Mouse (Mus musculus): Measurements from ENCODE around the gene Pgghg.

The Pgghg gene

DNA sequence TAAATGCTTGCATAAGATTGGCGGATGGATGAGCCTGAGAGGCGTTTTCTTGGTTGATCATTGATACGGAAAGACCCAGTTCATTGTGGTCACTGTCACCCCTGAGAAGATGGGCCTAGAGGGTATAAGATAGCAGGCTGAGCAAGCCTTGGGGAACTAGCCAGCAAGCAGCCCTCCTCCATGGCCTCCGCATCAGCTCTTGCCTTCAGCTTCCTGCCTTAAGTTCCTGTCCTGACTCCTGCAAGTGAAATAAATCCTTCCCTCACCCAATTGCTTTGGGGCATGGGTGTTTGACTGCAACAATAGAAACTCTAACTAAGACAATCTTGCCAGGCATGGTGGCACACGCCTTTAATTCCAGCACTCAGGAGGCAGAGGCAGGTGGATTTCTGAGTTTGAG lies 18.8 kb downstream of the Pgghg start:
- no peak for TF ChIP-seq GATA4 (IDR thresholded peaks at IDR 0.05; ENCODE audit: insufficient replicate concordance, low read length)

- TF ChIP-seq GATA4 (IDR thresholded peaks at IDR 0.05; ENCODE audit: insufficient replicate concordance, low read length): no peak
Observed at GRCm38 (mm10) chr7:140961416-140961815, 20.2 kb downstream of the Pgghg start.

DNA sequence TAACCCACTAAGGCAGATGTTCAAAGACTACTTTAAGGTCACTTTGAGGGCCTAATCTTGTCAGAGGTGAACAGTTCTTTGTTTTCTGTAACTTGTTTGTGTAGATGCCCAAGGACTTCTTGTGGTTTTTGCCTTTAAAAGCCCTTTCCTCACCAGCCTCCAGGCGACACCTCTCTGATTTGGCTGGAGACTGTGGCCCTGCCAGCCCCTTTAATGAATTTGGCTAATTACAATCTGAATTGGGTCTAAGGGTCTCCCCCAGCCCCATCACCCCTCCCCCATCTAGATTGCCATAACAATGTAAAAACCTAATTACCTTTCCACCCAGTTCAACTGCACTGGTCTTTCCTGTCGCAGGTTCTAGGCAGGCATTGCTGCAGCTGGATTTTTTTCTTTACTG lies 21.5 kb downstream of the Pgghg start:
- TF ChIP-seq GATA4 (IDR thresholded peaks at IDR 0.05; ENCODE audit: insufficient replicate concordance, low read length): no peak

- TF ChIP-seq GATA4 (IDR thresholded peaks at IDR 0.05; ENCODE audit: insufficient replicate concordance, low read length): no peak
Observed at GRCm38 (mm10) chr7:140966921-140967320, 25.7 kb downstream of the Pgghg start, which contains the start of gene Ifitm1. TSS of gene Ifitm1 (plus strand) at chr7:140967221.

DNA sequence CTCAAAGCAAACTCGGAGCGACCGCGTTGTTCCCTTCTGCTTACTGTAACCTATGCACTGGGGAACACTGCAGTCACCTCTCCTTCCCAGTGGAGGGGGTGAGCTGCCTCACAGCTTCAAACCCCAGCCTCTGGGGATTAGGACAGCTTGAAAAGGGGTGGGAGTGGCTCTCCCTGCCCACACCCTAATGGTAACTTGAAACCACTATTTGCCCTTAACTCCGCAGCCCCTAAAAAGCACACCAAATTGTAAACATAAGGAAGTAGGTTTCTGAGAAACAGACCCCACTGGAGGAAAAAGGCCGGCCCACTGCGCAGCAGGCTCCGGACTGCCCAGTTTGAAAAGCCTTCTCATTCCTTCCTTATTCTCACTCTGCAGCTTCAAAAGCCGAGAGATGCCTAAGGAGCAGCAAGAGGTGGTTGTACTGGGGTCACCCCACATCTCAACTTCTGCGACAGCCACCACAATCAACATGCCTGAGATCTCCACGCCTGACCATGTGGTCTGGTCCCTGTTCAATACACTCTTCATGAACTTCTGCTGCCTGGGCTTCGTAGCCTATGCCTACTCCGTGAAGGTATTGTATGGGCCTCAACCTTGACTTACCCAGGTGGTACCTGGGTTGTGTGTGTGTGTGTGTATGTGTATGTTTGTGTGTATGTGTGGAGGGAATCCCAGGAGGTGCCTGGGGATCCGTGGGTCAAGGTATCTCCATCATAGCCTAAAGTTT lies 26.8 kb downstream of the Pgghg start:
- TF ChIP-seq GATA4 (IDR thresholded peaks at IDR 0.05; ENCODE audit: insufficient replicate concordance, low read length): no peak

DNA sequence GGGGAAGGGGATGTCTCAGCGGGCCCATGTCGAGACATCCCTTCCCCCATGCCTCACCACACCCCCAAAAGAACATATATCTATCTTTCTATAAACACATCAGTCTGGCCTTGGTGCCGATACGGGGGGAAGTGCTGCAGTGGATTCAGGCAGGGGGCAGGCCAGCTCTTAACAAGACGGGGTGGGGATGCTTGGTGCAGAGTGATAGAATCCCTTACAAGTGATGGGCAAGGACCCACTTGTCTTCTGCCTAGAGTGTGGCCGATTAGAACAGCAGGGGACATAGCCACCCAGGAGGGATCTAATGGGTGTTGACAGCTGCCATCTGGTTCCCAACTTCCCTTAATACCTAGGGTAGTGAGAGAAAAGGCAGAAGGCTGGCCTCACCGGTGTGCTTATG lies 29.7 kb downstream of the Pgghg start:
- no peak for TF ChIP-seq GATA4 (IDR thresholded peaks at IDR 0.05; ENCODE audit: insufficient replicate concordance, low read length)

DNA sequence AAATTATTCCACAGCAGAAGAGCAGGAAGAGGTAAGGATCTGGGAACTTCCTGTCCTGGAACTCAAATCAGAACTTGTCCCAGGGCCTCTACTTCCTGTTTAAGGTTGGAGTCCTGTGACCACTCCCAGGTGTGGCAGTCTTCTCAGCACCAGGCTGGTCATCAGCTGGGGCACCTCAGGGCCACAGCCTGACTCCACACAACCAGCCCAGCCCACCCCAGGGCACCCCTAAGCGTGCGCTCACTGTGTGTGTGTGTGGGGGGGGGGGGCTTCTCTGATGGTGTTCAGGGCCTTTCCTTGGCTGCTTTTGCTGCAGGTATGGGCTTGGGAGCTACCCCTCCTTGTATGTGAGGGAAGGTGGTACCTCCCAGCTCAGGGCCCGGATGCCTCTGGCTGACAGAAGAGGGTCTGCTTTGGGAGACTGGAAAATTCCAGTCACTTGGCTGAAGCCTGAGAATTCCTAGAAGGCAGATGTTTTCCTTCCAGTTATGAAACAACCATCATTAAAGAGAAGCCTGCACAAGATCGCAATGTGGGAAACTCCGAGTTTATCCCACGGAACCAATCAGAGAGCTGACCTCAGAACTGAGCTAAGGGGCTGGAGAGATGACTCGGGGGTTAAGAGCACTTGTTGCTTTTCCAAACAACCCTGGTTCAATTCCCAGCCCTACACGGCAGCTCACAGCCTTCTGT lies 30.4 kb downstream of the Pgghg start:
- TF ChIP-seq GATA4 (IDR thresholded peaks at IDR 0.05; ENCODE audit: insufficient replicate concordance, low read length): no peak

- no peak for TF ChIP-seq GATA4 (IDR thresholded peaks at IDR 0.05; ENCODE audit: insufficient replicate concordance, low read length)
Observed at GRCm38 (mm10) chr7:140973396-140974165, 32.4 kb downstream of the Pgghg start.

GRCm38 (mm10) chr7:140974940-140975339 lies 33.7 kb downstream of the Pgghg start:
- no peak for TF ChIP-seq GATA4 (IDR thresholded peaks at IDR 0.05; ENCODE audit: insufficient replicate concordance, low read length)

DNA sequence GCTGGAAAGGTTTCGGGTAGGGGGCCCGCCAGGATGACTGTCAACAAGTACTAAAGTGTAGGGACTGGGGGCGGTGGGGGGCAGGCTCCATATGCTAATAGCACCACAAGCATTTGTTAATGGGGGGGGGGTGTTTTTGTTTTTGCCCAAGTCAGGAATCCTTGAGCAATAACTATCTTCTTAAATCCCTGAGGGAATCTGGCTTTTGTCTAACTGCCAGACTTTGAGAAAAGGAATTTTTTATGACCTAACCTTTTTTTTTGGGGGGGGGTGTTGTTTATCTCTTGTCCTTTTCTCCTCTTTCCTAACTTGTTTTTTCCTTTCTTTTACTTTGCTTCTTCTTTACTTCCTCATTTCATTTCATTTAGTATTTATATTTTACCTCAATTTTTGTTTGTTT lies 34.3 kb downstream of the Pgghg start:
- no peak for TF ChIP-seq GATA4 (IDR thresholded peaks at IDR 0.05; ENCODE audit: insufficient replicate concordance, low read length)

DNA sequence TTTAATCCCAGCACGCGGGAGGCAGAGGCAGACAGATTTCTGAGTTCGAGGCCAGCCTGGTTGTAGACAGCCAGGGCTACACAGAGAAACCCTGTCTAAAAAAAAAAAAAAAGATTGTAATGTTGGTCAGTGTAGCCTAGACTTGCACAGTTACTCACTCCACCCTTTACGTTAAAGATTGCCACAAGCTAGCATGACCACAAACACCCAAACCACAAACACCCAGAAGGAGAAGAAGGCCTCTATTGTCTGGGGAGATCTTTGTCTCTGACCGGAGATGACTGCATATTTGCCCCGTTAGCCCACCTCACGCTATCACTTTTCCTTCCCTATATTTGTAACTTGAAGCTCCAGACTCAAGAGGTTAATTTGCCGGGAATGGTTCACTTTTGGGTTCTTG lies 40.5 kb downstream of the Pgghg start:
- TF ChIP-seq GATA4 (IDR thresholded peaks at IDR 0.05; ENCODE audit: insufficient replicate concordance, low read length): no peak

GRCm38 (mm10) chr7:140982971-140983370 lies 41.8 kb downstream of the Pgghg start:
- no peak for TF ChIP-seq GATA4 (IDR thresholded peaks at IDR 0.05; ENCODE audit: insufficient replicate concordance, low read length)

DNA sequence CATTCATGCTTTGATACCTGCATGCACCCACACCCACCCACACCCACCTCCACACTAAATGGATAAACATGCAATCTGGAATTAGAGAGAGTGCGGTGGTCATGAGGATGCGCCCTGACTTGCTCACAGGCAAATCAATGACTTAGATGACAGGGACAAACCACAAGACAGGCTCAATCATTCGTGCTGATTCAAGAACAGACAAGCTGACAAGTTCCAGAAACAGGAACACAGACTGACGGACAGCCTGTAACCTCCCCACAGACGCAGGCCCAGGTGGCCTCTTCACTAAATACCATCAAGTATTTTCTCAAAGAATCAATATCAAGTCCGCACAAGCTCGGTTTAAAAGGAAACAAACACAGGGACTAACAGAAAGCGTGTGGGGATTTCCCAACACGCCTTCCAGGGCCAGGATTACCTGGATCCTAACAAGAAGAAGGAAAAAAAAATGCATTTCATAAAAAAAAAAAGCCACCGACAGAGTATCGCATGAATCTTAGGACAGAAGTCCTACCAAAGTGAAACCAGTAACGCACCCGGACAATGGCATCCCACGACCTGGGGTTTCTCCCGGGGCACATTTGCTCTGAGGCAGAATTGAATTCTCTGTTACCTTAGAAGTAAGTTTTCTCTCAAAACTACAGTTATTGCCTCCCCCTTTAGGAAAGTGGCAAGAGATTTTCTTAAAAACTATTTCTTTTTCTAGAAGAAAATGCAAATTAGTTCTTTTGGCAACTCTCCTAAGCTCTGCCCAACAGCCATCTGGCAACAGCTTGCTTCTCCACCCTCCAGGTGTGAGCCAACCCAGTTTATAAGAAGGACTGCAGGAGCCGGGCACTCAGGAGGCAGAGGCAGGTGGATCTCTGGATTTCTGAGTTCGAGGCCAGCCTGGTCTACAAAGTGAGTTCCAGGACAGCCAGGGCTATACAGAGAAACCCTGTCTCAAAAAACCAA lies 46.3 kb downstream of the Pgghg start:
- no peak for TF ChIP-seq GATA4 (IDR thresholded peaks at IDR 0.05; ENCODE audit: insufficient replicate concordance, low read length)

DNA sequence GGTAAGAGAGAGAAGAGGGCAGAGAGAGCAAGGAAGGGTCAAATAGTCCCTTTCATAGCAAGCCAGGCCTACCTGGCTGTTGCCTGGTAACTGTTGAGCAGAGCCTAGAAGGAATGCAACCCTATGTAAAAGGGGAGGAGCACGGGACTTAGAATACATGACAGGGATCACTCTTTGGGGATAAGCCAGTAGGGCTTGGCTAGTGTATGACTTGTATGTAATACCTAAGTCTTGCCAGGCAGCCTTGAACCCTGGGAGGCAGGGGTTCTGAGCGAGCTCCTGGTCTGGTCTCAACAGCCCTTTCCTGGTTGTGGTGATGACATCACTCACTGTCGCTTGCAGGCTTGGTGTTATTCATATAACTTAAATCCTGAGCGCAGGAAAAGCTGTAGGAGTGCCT lies 47.8 kb downstream of the Pgghg start:
- no peak for TF ChIP-seq GATA4 (IDR thresholded peaks at IDR 0.05; ENCODE audit: insufficient replicate concordance, low read length)

- no peak for TF ChIP-seq GATA4 (IDR thresholded peaks at IDR 0.05; ENCODE audit: insufficient replicate concordance, low read length)
Observed at GRCm38 (mm10) chr7:140990185-140990584, 49.0 kb downstream of the Pgghg start.

All from liver, adult (tissue).